Mouse (Mus musculus) forebrain, embryonic 16.5 days (tissue): ENCODE data around the gene Ak1. TPM values are rescaled to one million over a fixed set of nuclear protein-coding genes. Genes with fewer than 3 reads are reported as not detected.
A peak's percentile ranks its signal among the peaks of the same experiment; 100 is the strongest.

Experiments
- ATAC-seq: fragments of 200-750 bp; cut with Nextera tagmentation; 2 replicates; pipeline ENCODE4 v1.8.0; 2017; ENCODE audit warnings: mild to moderate bottlenecking, moderate library complexity
- H3K27ac ChIP-seq: fragments of 300-500 bp; sonication (generic); 2 replicates; pipeline ENCODE4 v1.5.1; 2014; ENCODE audit warnings: low read length, control low read depth
- H3K27me3 ChIP-seq: fragments of 300-500 bp; sonication (generic); replicated peaks from 2 replicates; pipeline ENCODE4 v1.6.1; 2014; ENCODE audit warnings: low read length; ENCODE audit not compliant: control insufficient read depth, insufficient read depth
- H3K36me3 ChIP-seq: fragments of 300-500 bp; sonication (generic); 2 replicates; pipeline ENCODE4 v1.6.1; 2014; ENCODE audit not compliant: control insufficient read depth, insufficient read depth
- H3K4me1 ChIP-seq: fragments of 300-500 bp; sonication (generic); replicated peaks from 2 replicates; pipeline ENCODE4 v1.6.1; 2014; ENCODE audit warnings: low read length; ENCODE audit not compliant: control insufficient read depth, insufficient read depth
- H3K4me2 ChIP-seq: fragments of 300-500 bp; sonication (generic); 2 replicates; pipeline ENCODE4 v1.6.1; 2014; ENCODE audit warnings: mild to moderate bottlenecking, low read length, control low read depth
- H3K4me3 ChIP-seq: fragments of 300-500 bp; sonication (generic); replicated peaks from 2 replicates; pipeline ENCODE4 v1.5.1; 2014; ENCODE audit warnings: mild to moderate bottlenecking, low read length, control low read depth
- H3K9ac ChIP-seq: fragments of 300-500 bp; sonication (generic); replicated peaks from 2 replicates; pipeline ENCODE4 v1.6.1; 2014; ENCODE audit warnings: low read depth, low read length, control low read depth
- H3K9me3 ChIP-seq: fragments of 300-500 bp; sonication (generic); 2 replicates; pipeline ENCODE4 v1.6.1; 2016; ENCODE audit warnings: low read length; ENCODE audit not compliant: control insufficient read depth
- WGBS: fragments of 180-500 bp; shearing (Covaris S2); extraction: QIAGEN DNeasy Blood & Tissue Kit; methylation state at CpG from one replicate; pipeline ENCODE4 v1.1.7; 2014; 5-methylcytosine and 5-hydroxymethylcytosine counted together
- polyA plus RNA-seq: library from polyadenylated mRNA; unstranded; fragments of >200 nt; fragmentation: Nextera tagmentation; extraction: Ambion mirVana; gene quantifications from 2 replicates; pipeline ENCODE4 v1.2.1, GENCODE M21; 2015

The Ak1 gene
- 83.8 and 91.2 TPM in 2 replicates for polyA plus RNA-seq

GRCm38 (mm10) chr2:32621517-32621859 is at the start of gene Ak1:
Gene Ak1, plus strand, starts transcription at chr2:32621758.
- Histone ChIP-seq H3K27ac (no peak within 1 kb of the TSS), H3K4me2 (no peak within 1 kb of the TSS), H3K9me3 (peaks cover 3% of the 10 kb centered on the region; the same call in 1 of the 2 replicates), H3K9ac (peak within 1 kb of the TSS; percentile 4; the same call in 1 of the 2 replicates), H3K4me3 (no peak within 1 kb of the TSS), H3K36me3 (no peaks in the 10 kb centered on the region), H3K4me1 (peaks cover 19% of the 10 kb centered on the region), H3K27me3 (no peaks in the 10 kb centered on the region)
- no peak for ATAC-seq
- 42% methylated on average over 7 of the region's 7 CpGs for WGBS

DNA sequence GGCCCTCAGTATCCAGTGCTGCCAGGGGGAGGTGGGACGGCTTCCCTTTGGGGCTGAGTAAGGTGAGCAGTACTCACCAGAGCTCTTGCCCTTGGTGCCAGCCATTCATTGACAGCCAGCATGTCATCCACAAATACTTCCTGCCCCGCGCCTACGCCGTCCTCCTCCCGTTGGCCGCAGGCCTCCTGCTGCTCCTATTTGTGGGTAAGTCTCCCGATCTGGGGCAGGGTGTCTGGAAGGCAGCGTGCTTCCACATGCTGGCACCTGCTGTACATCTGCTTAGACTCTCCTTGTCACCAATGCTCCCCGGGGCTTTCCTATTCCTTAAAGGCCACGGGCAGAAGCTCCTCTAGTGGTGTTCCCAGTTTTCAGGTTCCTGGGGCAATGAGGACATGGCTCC is 49.4 kb upstream of the Ak1 start:
- no peaks in the 10 kb centered on the region for H3K27me3 ChIP-seq
- H3K9me3 ChIP-seq = no peaks in the 10 kb centered on the region
- no peak for ATAC-seq
- no peak overlapping the region for H3K27ac ChIP-seq
- H3K4me3 ChIP-seq = no peak overlapping the region
- no peak overlapping the region for H3K9ac ChIP-seq
- no peak overlapping the region for H3K4me2 ChIP-seq
- WGBS = 88% methylated on average over 11 of the region's 11 CpGs
- peaks cover 19% of the 10 kb centered on the region for H3K4me1 ChIP-seq
- H3K36me3 ChIP-seq = peaks cover 6% of the 10 kb centered on the region; the same call in 1 of the 2 replicates

DNA sequence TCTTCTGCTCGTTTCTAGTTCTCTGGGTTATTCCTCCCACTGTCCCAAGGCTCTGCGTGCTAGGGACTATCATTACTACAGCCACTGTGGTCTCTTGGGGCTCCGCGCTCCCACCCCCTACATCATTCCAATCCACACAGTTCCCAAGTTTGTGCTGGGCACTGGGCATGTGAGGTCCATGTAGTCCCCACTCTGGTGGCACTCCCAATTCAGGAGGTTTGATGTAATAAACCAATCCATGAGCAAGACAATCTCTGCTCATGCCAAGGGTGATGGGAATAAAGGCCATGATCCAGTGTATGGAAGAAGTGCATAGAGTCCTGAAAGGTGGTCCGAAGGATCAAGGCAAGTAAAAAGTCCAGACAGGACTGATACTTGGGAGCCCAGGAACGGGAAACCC is 47.1 kb upstream of the Ak1 start, which contains the start of gene Pip5kl1:
Gene Pip5kl1, plus strand, starts transcription at position 301 of the 400 bp plus-strand sequence.
- peaks cover 19% of the 10 kb centered on the region for H3K4me1 ChIP-seq
- no peak for ATAC-seq
- H3K4me3 ChIP-seq = peak within 1 kb of the TSS; percentile 59
- H3K9ac ChIP-seq = peak within 1 kb of the TSS; percentile 63
- H3K27me3 ChIP-seq = peaks cover 5% of the 10 kb centered on the region; the same call in 1 of the 2 replicates
- WGBS = 81% methylated on average over 6 of the region's 6 CpGs
- H3K27ac ChIP-seq = no peak within 1 kb of the TSS
- H3K4me2 ChIP-seq = peak within 1 kb of the TSS; percentile 99
- H3K36me3 ChIP-seq = no peaks in the 10 kb centered on the region
- H3K9me3 ChIP-seq = no peaks in the 10 kb centered on the region

- Histone ChIP-seq H3K4me1 (peaks cover 19% of the 10 kb centered on the region), H3K36me3 (no peaks in the 10 kb centered on the region), H3K27ac (no peak overlapping the region), H3K9me3 (no peaks in the 10 kb centered on the region), H3K4me2 (peak overlapping the region; percentile 99), H3K9ac (peak overlapping the region; percentile 63), H3K4me3 (peak overlapping the region; percentile 59), H3K27me3 (peaks cover 8% of the 10 kb centered on the region; the same call in 1 of the 2 replicates)
- ATAC-seq = peak; percentile 34; the same call in 1 of the 2 replicates
- under 1% methylated on average over 26 of the region's 26 CpGs for WGBS
These were observed 46.5 kb upstream of the Ak1 start for GRCm38 (mm10) chr2:32574901-32575585.

- H3K9me3 ChIP-seq = no peaks in the 10 kb centered on the region
- H3K4me1 ChIP-seq = peaks cover 19% of the 10 kb centered on the region
- H3K27ac ChIP-seq = no peak within 1 kb of the TSS
- H3K4me2 ChIP-seq = peak within 1 kb of the TSS; percentile 99
- peak within 1 kb of the TSS; percentile 63 for H3K9ac ChIP-seq
- peak; percentile 82 for ATAC-seq
- WGBS = 3% methylated on average over 28 of the region's 28 CpGs
- H3K36me3 ChIP-seq = no peaks in the 10 kb centered on the region
- peaks cover 8% of the 10 kb centered on the region; the same call in 1 of the 2 replicates for H3K27me3 ChIP-seq
- H3K4me3 ChIP-seq = peak within 1 kb of the TSS; percentile 59
These were observed 45.9 kb upstream of the Ak1 start, which contains the start of gene 9430097D07Rik for GRCm38 (mm10) chr2:32575586-32576160. Gene 9430097D07Rik, minus strand, starts transcription at chr2:32575684.

GRCm38 (mm10) chr2:32576532-32576931 is 45.0 kb upstream of the Ak1 start:
- no peak for ATAC-seq

GRCm38 (mm10) chr2:32578146-32579046 is 43.2 kb upstream of the Ak1 start:
- no peaks in the 10 kb centered on the region for H3K9me3 ChIP-seq
- no peak for ATAC-seq
- H3K4me2 ChIP-seq = no peak overlapping the region
- H3K4me3 ChIP-seq = no peak overlapping the region
- H3K36me3 ChIP-seq = no peaks in the 10 kb centered on the region
- 42% methylated on average over 25 of the region's 30 CpGs for whole genome bisulfite sequencing
- H3K9ac ChIP-seq = no peak overlapping the region
- no peak overlapping the region for H3K27ac ChIP-seq
- H3K27me3 ChIP-seq = peaks cover 8% of the 10 kb centered on the region; the same call in 1 of the 2 replicates
- peaks cover 11% of the 10 kb centered on the region for H3K4me1 ChIP-seq

More at GRCm38 (mm10) chr2:32576532-32576931, 45.0 kb upstream of the Ak1 start:
- WGBS = 87% methylated on average over 9 of the region's 9 CpGs
- peaks cover 14% of the 10 kb centered on the region for H3K4me1 ChIP-seq
- H3K27ac ChIP-seq = no peak overlapping the region
- peaks cover 8% of the 10 kb centered on the region; the same call in 1 of the 2 replicates for H3K27me3 ChIP-seq
- H3K4me2 ChIP-seq = no peak overlapping the region
- H3K9me3 ChIP-seq = no peaks in the 10 kb centered on the region
- no peak overlapping the region for H3K4me3 ChIP-seq
- H3K36me3 ChIP-seq = no peaks in the 10 kb centered on the region
- H3K9ac ChIP-seq = no peak overlapping the region

- no peaks in the 10 kb centered on the region for H3K9me3 ChIP-seq
- peaks cover 8% of the 10 kb centered on the region; the same call in 1 of the 2 replicates for H3K27me3 ChIP-seq
- peaks cover 7% of the 10 kb centered on the region for H3K4me1 ChIP-seq
- peak; percentile 81 for ATAC-seq
- H3K4me3 ChIP-seq = peak overlapping the region; percentile 18; the same call in 1 of the 2 replicates
- 37% methylated on average over 19 of the region's 19 CpGs for WGBS
- H3K9ac ChIP-seq = no peak overlapping the region
- no peaks in the 10 kb centered on the region for H3K36me3 ChIP-seq
- peak overlapping the region; percentile 9; the same call in 1 of the 2 replicates for H3K4me2 ChIP-seq
- no peak overlapping the region for H3K27ac ChIP-seq
These were observed 40.0 kb upstream of the Ak1 start for GRCm38 (mm10) chr2:32581450-32582095.
